Mouse (Mus musculus): ENCODE measurements around the gene Ddost.

- TF ChIP-seq CTCF (IDR thresholded peaks at IDR 0.05; ENCODE audit: borderline replicate concordance, control insufficient read depth, extremely low read depth, insufficient read depth, low read length, poor library complexity): no peak
- TF ChIP-seq POLR2A (IDR thresholded peaks at IDR 0.05; ENCODE audit: control insufficient read depth, extremely low read depth, insufficient read depth, low read length, poor library complexity): no peak
Observed at GRCm38 (mm10) chr4:138307025-138307424, 2.5 kb downstream of the Ddost start.

All from thymus, adult 2 months (tissue).